Mouse (Mus musculus): ENCODE measurements around the gene Gnai3. TPM values are rescaled to one million over a fixed set of nuclear protein-coding genes. Genes with fewer than 3 reads are reported as not detected.
A peak's percentile ranks its signal among the peaks of the same experiment; 100 is the strongest.

Gene Gnai3
- polyA plus RNA-seq, 1 experiment, result 14.8 TPM

- WGBS, result 66% methylated on average over 5 of the region's 5 CpGs
- H3K4me3 ChIP-seq (ENCODE audit: low read depth, low read length), result no peak overlapping the region
- peaks cover 10% of the 10 kb centered on the region for H3K4me1 ChIP-seq (ENCODE audit: control insufficient read depth, insufficient read depth, insufficient read length, low read length)
- no peak for TF ChIP-seq CTCF (IDR thresholded peaks at IDR 0.05; ENCODE audit: extremely low read depth, insufficient read length, insufficient replicate concordance, low read depth, low read length)
- TF ChIP-seq POLR2A (IDR thresholded peaks at IDR 0.05; ENCODE audit: low read depth, low read length), result no peak
- H3K27me3 ChIP-seq (ENCODE audit: control insufficient read depth, insufficient read depth, low read length), result no peaks in the 10 kb centered on the region
- H3K27ac ChIP-seq (ENCODE audit: insufficient read depth, low read depth, low read length), result peak overlapping the region; percentile 88; the same call in 1 of the 2 replicates
- peaks cover 57% of the 10 kb centered on the region for H3K36me3 ChIP-seq (ENCODE audit: control insufficient read depth, insufficient read depth, low read length)
Observed at GRCm38 (mm10) chr3:108111320-108111719, 34.6 kb downstream of the Gnai3 start.

- 95% methylated on average over 3 of the region's 3 CpGs for WGBS
- TF ChIP-seq CTCF (IDR thresholded peaks at IDR 0.05; ENCODE audit: extremely low read depth, insufficient read length, insufficient replicate concordance, low read depth, low read length) (no peak), POLR2A (IDR thresholded peaks at IDR 0.05; ENCODE audit: low read depth, low read length) (no peak)
- Histone ChIP-seq H3K27ac (ENCODE audit: insufficient read depth, low read depth, low read length) (no peak overlapping the region), H3K27me3 (ENCODE audit: control insufficient read depth, insufficient read depth, low read length) (no peaks in the 10 kb centered on the region), H3K4me1 (ENCODE audit: control insufficient read depth, insufficient read depth, insufficient read length, low read length) (no peaks in the 10 kb centered on the region), H3K4me3 (ENCODE audit: low read depth, low read length) (no peak overlapping the region), H3K36me3 (ENCODE audit: control insufficient read depth, insufficient read depth, low read length) (peaks cover 40% of the 10 kb centered on the region)
Observed at GRCm38 (mm10) chr3:108105281-108105680, 40.7 kb downstream of the Gnai3 start.

GRCm38 (mm10) chr3:108102075-108102474 is 43.9 kb downstream of the Gnai3 start:
- WGBS, result 82% methylated on average over 6 of the region's 6 CpGs

GRCm38 (mm10) chr3:108101594-108101993 is 44.4 kb downstream of the Gnai3 start:
- H3K4me3 ChIP-seq (ENCODE audit: low read depth, low read length), result no peak overlapping the region
- no peaks in the 10 kb centered on the region for H3K27me3 ChIP-seq (ENCODE audit: control insufficient read depth, insufficient read depth, low read length)
- TF ChIP-seq CTCF (IDR thresholded peaks at IDR 0.05; ENCODE audit: extremely low read depth, insufficient read length, insufficient replicate concordance, low read depth, low read length) (no peak), POLR2A (IDR thresholded peaks at IDR 0.05; ENCODE audit: low read depth, low read length) (no peak)
- WGBS, result 54% methylated on average over 3 of the region's 3 CpGs
- H3K36me3 ChIP-seq (ENCODE audit: control insufficient read depth, insufficient read depth, low read length), result peaks cover 11% of the 10 kb centered on the region
- H3K4me1 ChIP-seq (ENCODE audit: control insufficient read depth, insufficient read depth, insufficient read length, low read length), result no peaks in the 10 kb centered on the region
- no peak overlapping the region for H3K27ac ChIP-seq (ENCODE audit: insufficient read depth, low read depth, low read length)

More at GRCm38 (mm10) chr3:108102075-108102474, 43.9 kb downstream of the Gnai3 start:
- H3K36me3 ChIP-seq (ENCODE audit: control insufficient read depth, insufficient read depth, low read length), result peaks cover 14% of the 10 kb centered on the region
- no peak overlapping the region for H3K4me3 ChIP-seq (ENCODE audit: low read depth, low read length)
- TF ChIP-seq CTCF (IDR thresholded peaks at IDR 0.05; ENCODE audit: extremely low read depth, insufficient read length, insufficient replicate concordance, low read depth, low read length), result no peak
- no peak for TF ChIP-seq POLR2A (IDR thresholded peaks at IDR 0.05; ENCODE audit: low read depth, low read length)
- no peaks in the 10 kb centered on the region for H3K27me3 ChIP-seq (ENCODE audit: control insufficient read depth, insufficient read depth, low read length)
- H3K27ac ChIP-seq (ENCODE audit: insufficient read depth, low read depth, low read length), result no peak overlapping the region
- no peaks in the 10 kb centered on the region for H3K4me1 ChIP-seq (ENCODE audit: control insufficient read depth, insufficient read depth, insufficient read length, low read length)

- TF ChIP-seq POLR2A (IDR thresholded peaks at IDR 0.05; ENCODE audit: low read depth, low read length) (no peak), CTCF (IDR thresholded peaks at IDR 0.05; ENCODE audit: extremely low read depth, insufficient read length, insufficient replicate concordance, low read depth, low read length) (no peak)
- H3K4me1 ChIP-seq (ENCODE audit: control insufficient read depth, insufficient read depth, insufficient read length, low read length), result no peaks in the 10 kb centered on the region
- H3K36me3 ChIP-seq (ENCODE audit: control insufficient read depth, insufficient read depth, low read length), result no peaks in the 10 kb centered on the region
- H3K27ac ChIP-seq (ENCODE audit: insufficient read depth, low read depth, low read length), result no peak overlapping the region
- H3K27me3 ChIP-seq (ENCODE audit: control insufficient read depth, insufficient read depth, low read length), result no peaks in the 10 kb centered on the region
- no peak overlapping the region for H3K4me3 ChIP-seq (ENCODE audit: low read depth, low read length)
- WGBS, result 80% methylated on average over 6 of the region's 6 CpGs
Observed at GRCm38 (mm10) chr3:108098316-108098715, 47.6 kb downstream of the Gnai3 start.

GRCm38 (mm10) chr3:108097656-108098055 is 48.3 kb downstream of the Gnai3 start:
- no peaks in the 10 kb centered on the region for H3K27me3 ChIP-seq (ENCODE audit: control insufficient read depth, insufficient read depth, low read length)
- no peaks in the 10 kb centered on the region for H3K4me1 ChIP-seq (ENCODE audit: control insufficient read depth, insufficient read depth, insufficient read length, low read length)
- WGBS, result 89% methylated on average over 8 of the region's 8 CpGs
- H3K4me3 ChIP-seq (ENCODE audit: low read depth, low read length), result no peak overlapping the region
- H3K36me3 ChIP-seq (ENCODE audit: control insufficient read depth, insufficient read depth, low read length), result no peaks in the 10 kb centered on the region
- TF ChIP-seq CTCF (IDR thresholded peaks at IDR 0.05; ENCODE audit: extremely low read depth, insufficient read length, insufficient replicate concordance, low read depth, low read length) (no peak), POLR2A (IDR thresholded peaks at IDR 0.05; ENCODE audit: low read depth, low read length) (no peak)
- no peak overlapping the region for H3K27ac ChIP-seq (ENCODE audit: insufficient read depth, low read depth, low read length)

GRCm38 (mm10) chr3:108096726-108097125 is 49.2 kb downstream of the Gnai3 start:
- TF ChIP-seq CTCF (IDR thresholded peaks at IDR 0.05; ENCODE audit: extremely low read depth, insufficient read length, insufficient replicate concordance, low read depth, low read length), result no peak
- TF ChIP-seq POLR2A (IDR thresholded peaks at IDR 0.05; ENCODE audit: low read depth, low read length), result no peak
- WGBS, result 55% methylated on average over 10 of the region's 10 CpGs
- Histone ChIP-seq H3K36me3 (ENCODE audit: control insufficient read depth, insufficient read depth, low read length) (no peaks in the 10 kb centered on the region), H3K27ac (ENCODE audit: insufficient read depth, low read depth, low read length) (no peak overlapping the region), H3K4me1 (ENCODE audit: control insufficient read depth, insufficient read depth, insufficient read length, low read length) (no peaks in the 10 kb centered on the region), H3K4me3 (ENCODE audit: low read depth, low read length) (no peak overlapping the region), H3K27me3 (ENCODE audit: control insufficient read depth, insufficient read depth, low read length) (no peaks in the 10 kb centered on the region)
